Mouse (Mus musculus): ENCODE results near the gene Nip7.

DNA sequence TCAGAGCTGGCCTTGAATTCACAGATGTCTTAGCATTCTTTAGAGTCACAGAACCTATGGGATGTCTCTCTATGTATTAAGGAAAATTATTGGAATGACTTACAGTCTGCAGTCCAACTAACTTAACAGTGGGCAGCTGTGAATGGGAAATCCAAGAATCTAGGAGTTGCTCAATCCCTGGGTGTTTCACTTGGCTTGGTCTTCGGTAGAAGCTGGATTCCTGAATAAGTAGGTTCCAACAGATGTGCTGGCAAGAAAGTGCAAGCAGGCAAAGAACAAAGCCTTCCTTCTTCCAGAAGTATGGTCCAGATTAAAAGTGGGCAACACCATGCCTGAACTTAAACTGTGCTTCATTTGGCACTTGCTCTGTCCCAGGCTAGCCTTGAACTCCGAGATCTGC is 44.0 kb downstream of the Nip7 start:
- TF ChIP-seq MXI1 (IDR thresholded peaks at IDR 0.05; ENCODE audit: low read depth, low read length) (no peak), CTCF (conservative IDR thresholded peaks at IDR 0.05 in 1 of 2, IDR thresholded peaks at IDR 0.05 in 1 of 2; ENCODE audit: low read depth in 2 of 2, low read length in 2 of 2) (no peak), JUND (conservative IDR thresholded peaks at IDR 0.05; ENCODE audit: low read depth, low read length) (no peak), GABPA (IDR thresholded peaks at IDR 0.05; ENCODE audit: insufficient replicate concordance, low read depth, low read length) (no peak)

Measured in CH12.LX (cell line).